Mouse (Mus musculus) monocyte, adult 5-6 weeks (primary cell): ENCODE data around the gene Olfm2. TPM values are rescaled to one million over a fixed set of nuclear protein-coding genes. Genes with fewer than 3 reads are reported as not detected.

Source experiments
- ATAC-seq: fragments of 153-309, 156-312 bp; replicated peaks from 2 replicates; pipeline ENCODE4 v1.8.0; 2017; ENCODE audit warnings: mild to moderate bottlenecking; ENCODE audit not compliant: low TSS enrichment, insufficient number of reproducible peaks, severe bottlenecking, poor library complexity, low FRiP score
- total RNA-seq: library from RNA; stranded (forward); fragments of 200-1000, 200-491, 200-594 nt; gene quantifications from 3 replicates; pipeline ENCODE4 v1.2.3, GENCODE M21; 2017

Olfm2 gene
- total RNA-seq, 1 experiment from 2014 or later = not detected

GRCm38 (mm10) chr9:20749213-20749612 lies 3.1 kb upstream of the Olfm2 start:
- ATAC-seq = no peak

GRCm38 (mm10) chr9:20748540-20748939 lies 2.4 kb upstream of the Olfm2 start:
- no peak for ATAC-seq

- no peak for ATAC-seq
Observed at GRCm38 (mm10) chr9:20747682-20748081, 1.5 kb upstream of the Olfm2 start.

- no peak for ATAC-seq
Observed at GRCm38 (mm10) chr9:20745129-20745966, 801 bp downstream of the Olfm2 start.

GRCm38 (mm10) chr9:20743946-20744738 lies 2.0 kb downstream of the Olfm2 start:
- no peak for ATAC-seq

GRCm38 (mm10) chr9:20740407-20740806 lies 5.7 kb downstream of the Olfm2 start:
- peak; percentile 59 for ATAC-seq

GRCm38 (mm10) chr9:20738251-20738999 lies 7.7 kb downstream of the Olfm2 start:
- ATAC-seq = no peak

GRCm38 (mm10) chr9:20737227-20737626 lies 8.9 kb downstream of the Olfm2 start:
- ATAC-seq = no peak

- ATAC-seq = no peak
Observed at GRCm38 (mm10) chr9:20734692-20735091, 11.5 kb downstream of the Olfm2 start.

GRCm38 (mm10) chr9:20731797-20732196 lies 14.4 kb downstream of the Olfm2 start:
- ATAC-seq = no peak

- ATAC-seq = no peak
Observed at GRCm38 (mm10) chr9:20729451-20729850, 16.7 kb downstream of the Olfm2 start.

GRCm38 (mm10) chr9:20727601-20728113 lies 18.5 kb downstream of the Olfm2 start:
- ATAC-seq = no peak

GRCm38 (mm10) chr9:20726859-20727600 lies 19.1 kb downstream of the Olfm2 start:
- ATAC-seq = no peak

GRCm38 (mm10) chr9:20726134-20726858 lies 19.9 kb downstream of the Olfm2 start:
- no peak for ATAC-seq

- ATAC-seq = no peak
Observed at GRCm38 (mm10) chr9:20721582-20721981, 24.6 kb downstream of the Olfm2 start.

- no peak for ATAC-seq
Observed at GRCm38 (mm10) chr9:20715332-20715731, 30.8 kb downstream of the Olfm2 start.

- no peak for ATAC-seq
Observed at GRCm38 (mm10) chr9:20713478-20713987, 32.6 kb downstream of the Olfm2 start.
